Mouse (Mus musculus) ES-Bruce4 (cell line): Measurements from ENCODE around the gene Sbpl. TPM values are rescaled to one million over a fixed set of nuclear protein-coding genes. Genes with fewer than 3 reads are reported as not detected.
A peak's percentile ranks its signal among the peaks of the same experiment; 100 is the strongest.

ENCODE experiments used
- H3K27ac ChIP-seq: 2 replicates; pipeline ENCODE4 v1.5.1; 2012; ENCODE audit warnings: low read length, inconsistent platforms; ENCODE audit not compliant: insufficient read depth
- H3K27me3 ChIP-seq: 2 replicates; pipeline ENCODE4 v1.6.1; 2012; ENCODE audit warnings: mild to moderate bottlenecking, low read length, inconsistent platforms; ENCODE audit not compliant: control insufficient read depth, poor library complexity, insufficient read depth, severe bottlenecking
- H3K36me3 ChIP-seq: 2 replicates; pipeline ENCODE4 v1.6.1; 2012; ENCODE audit warnings: inconsistent platforms, mild to moderate bottlenecking, low read length, moderate library complexity; ENCODE audit not compliant: control insufficient read depth, poor library complexity, insufficient read depth, severe bottlenecking
- H3K4me1 ChIP-seq: one replicate; pipeline ENCODE4 v1.8.1; 2011; ENCODE audit warnings: low read length; ENCODE audit not compliant: control insufficient read depth, insufficient read depth
- H3K4me3 ChIP-seq: 2 replicates; pipeline ENCODE4 v1.5.1; 2011; ENCODE audit warnings: low read depth, mild to moderate bottlenecking, low read length
- H3K9ac ChIP-seq: 2 replicates; pipeline ENCODE4 v1.6.1; 2012; ENCODE audit warnings: low read depth, mild to moderate bottlenecking, inconsistent platforms; ENCODE audit not compliant: poor library complexity, severe bottlenecking
- H3K9me3 ChIP-seq: replicated peaks from 2 replicates; pipeline ENCODE4 v1.6.1; 2012; ENCODE audit warnings: mild to moderate bottlenecking, low read length, inconsistent platforms; ENCODE audit not compliant: control insufficient read depth, poor library complexity, insufficient read depth, severe bottlenecking
- CTCF ChIP-seq: IDR thresholded peaks from one replicate; pipeline ENCODE4 v1.8.1; 2011; ENCODE audit warnings: low read depth, low read length
- EP300 ChIP-seq: IDR thresholded peaks from 2 replicates; pipeline ENCODE4 v1.6.1; 2011; ENCODE audit warnings: low read depth, low read length; ENCODE audit not compliant: insufficient read depth
- POLR2A ChIP-seq: IDR thresholded peaks from one replicate; pipeline ENCODE4 v1.8.1; 2011; ENCODE audit warnings: low read length; ENCODE audit not compliant: insufficient read depth
- polyA plus RNA-seq: library from polyadenylated mRNA; stranded (reverse); fragments of >200 nt; gene quantifications from 2 replicates; pipeline ENCODE4 v1.2.4, GENCODE M21; 2011; ENCODE audit warnings: low read depth; ENCODE audit not compliant: missing spikeins, insufficient read depth, insufficient read length

Sbpl gene
- polyA plus RNA-seq, 1 experiment: not detected

DNA sequence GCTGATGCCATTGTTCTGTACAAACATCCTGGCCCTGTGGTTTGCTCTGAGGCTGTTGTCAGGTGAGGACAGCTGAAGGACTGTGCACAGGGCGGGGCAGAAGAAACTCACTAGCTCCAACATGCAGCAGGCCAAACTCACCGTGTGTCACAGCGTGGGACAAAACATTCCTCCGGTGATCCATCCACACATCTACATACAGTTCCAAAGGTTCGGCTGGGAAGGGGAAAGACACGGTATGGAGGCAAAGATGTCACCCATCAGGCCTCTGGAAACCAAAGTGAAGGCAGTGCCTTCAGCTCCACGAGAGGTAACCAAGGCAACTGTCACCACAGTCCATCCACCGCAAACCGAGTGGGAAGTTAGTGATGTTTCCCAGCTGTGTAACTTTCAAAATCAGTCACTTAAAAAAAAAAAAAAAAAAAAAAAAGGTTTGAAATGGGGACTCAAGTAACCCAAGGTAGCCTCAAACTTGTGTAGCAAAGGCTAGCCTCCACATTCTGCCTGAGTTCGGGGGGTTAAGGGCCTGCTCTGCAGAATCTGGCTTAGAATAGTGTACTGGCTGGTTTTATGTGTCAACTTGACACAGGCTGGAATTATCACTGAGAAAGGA lies 25.3 kb upstream of the Sbpl start, which contains the start of gene Prss30:
Gene Prss30, minus strand, starts transcription at position 270 of the 613 bp plus-strand sequence.
- no peak within 1 kb of the TSS for H3K9ac ChIP-seq
- TF ChIP-seq EP300 (no peak), POLR2A (no peak), CTCF (no peak)
- H3K9me3 ChIP-seq: no peaks in the 10 kb centered on the region
- H3K36me3 ChIP-seq: no peaks in the 10 kb centered on the region
- H3K27me3 ChIP-seq: no peaks in the 10 kb centered on the region
- no peaks in the 10 kb centered on the region for H3K4me1 ChIP-seq
- H3K27ac ChIP-seq: no peak within 1 kb of the TSS
- no peak within 1 kb of the TSS for H3K4me3 ChIP-seq

DNA sequence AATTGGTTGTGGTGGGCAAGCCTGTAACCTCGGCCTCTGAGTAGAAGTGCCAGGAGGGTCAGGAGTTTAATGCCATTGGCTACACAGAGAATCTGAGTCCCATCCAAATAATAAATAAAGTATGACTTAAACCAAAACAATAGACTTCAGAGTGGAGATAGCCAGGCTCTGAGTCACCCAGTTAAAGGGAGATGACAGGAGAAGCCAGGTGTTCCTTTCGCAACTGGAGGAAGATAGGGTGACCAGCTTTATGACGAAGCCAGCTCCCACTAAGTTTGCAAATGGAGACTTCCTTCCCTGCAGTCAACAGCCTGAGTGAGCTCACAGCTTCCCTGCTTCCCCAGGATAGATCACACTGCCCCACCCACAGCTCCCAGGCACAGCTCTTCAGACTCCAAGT lies 24.4 kb upstream of the Sbpl start:
- Histone ChIP-seq H3K9ac (no peak overlapping the region), H3K4me3 (no peak overlapping the region), H3K9me3 (no peaks in the 10 kb centered on the region), H3K27me3 (no peaks in the 10 kb centered on the region), H3K36me3 (no peaks in the 10 kb centered on the region), H3K4me1 (no peaks in the 10 kb centered on the region), H3K27ac (no peak overlapping the region)
- TF ChIP-seq EP300 (no peak), POLR2A (no peak), CTCF (no peak)

DNA sequence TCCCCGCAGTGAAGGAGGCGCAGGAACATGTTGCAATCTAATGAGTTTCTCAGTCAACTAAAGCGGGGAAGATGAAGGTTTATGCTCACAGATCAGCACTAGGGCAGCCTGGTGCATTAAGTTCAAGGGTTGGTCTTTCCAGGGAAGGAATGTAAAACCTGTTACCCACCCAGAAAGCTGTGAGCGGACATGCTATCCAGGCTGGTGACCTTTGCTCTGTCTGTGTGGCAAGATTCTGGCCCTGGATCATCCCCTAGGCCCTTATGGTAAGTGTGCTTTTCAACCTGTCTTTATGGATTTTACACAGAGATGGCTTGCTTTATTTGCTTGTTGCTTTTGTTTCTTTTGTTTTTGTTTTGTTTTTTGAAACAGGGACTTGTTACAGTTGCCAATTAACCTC lies 21.6 kb upstream of the Sbpl start:
- no peaks in the 10 kb centered on the region for H3K4me1 ChIP-seq
- no peaks in the 10 kb centered on the region for H3K27me3 ChIP-seq

DNA sequence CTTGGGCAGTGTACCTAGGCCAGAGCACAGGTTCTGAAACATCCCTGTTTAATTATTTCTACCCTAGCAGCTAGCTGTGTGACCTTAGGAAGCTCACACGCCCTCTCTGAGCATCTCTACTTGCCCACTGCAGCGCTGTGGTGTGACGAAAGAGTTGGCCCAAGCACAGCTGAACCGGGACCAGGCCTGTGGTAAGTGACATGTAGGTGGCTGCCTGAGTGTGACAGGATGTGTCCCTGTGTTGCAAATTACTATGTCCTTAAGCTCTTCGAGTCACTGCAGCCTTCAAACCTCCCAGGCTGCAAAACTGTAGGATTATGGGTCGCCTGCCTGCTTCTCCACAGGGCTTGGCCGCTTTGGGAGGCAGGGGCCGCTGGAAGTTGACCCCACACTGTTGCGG lies 16.2 kb upstream of the Sbpl start:
- TF ChIP-seq POLR2A (no peak), EP300 (no peak), CTCF (no peak)
- H3K4me3 ChIP-seq: no peak overlapping the region
- H3K27ac ChIP-seq: no peak overlapping the region
- no peaks in the 10 kb centered on the region for H3K9me3 ChIP-seq
- H3K9ac ChIP-seq: no peak overlapping the region
- H3K36me3 ChIP-seq: no peaks in the 10 kb centered on the region
- H3K4me1 ChIP-seq: no peaks in the 10 kb centered on the region
- no peaks in the 10 kb centered on the region for H3K27me3 ChIP-seq

More for the DNA sequence above, 21.6 kb upstream of the Sbpl start:
- no peak overlapping the region for H3K27ac ChIP-seq
- no peaks in the 10 kb centered on the region for H3K36me3 ChIP-seq
- H3K9me3 ChIP-seq: no peaks in the 10 kb centered on the region
- H3K4me3 ChIP-seq: no peak overlapping the region
- TF ChIP-seq EP300: no peak
- TF ChIP-seq CTCF: no peak
- H3K9ac ChIP-seq: no peak overlapping the region

DNA sequence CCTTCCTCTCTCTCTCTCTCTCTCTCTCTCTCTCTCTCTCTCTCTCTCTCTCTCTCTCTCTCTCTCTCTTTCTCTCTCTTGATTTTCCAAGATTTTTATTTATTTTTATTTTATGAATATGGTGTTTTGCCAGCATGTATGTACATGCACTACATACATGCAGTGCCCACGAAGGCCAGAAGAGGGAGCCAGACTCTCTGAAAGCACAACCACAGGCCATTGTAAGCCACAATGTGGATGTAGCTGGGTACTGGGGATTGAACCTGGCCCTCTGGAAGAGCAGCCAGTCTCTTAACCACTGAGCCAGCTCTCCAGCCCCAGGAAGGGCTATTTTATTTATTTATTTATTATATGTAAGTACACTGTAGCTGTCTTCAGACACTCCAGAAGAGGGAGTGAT lies 14.2 kb upstream of the Sbpl start:
- Histone ChIP-seq H3K9ac (no peak overlapping the region), H3K9me3 (no peaks in the 10 kb centered on the region), H3K4me3 (no peak overlapping the region), H3K27me3 (no peaks in the 10 kb centered on the region), H3K4me1 (no peaks in the 10 kb centered on the region), H3K36me3 (no peaks in the 10 kb centered on the region), H3K27ac (no peak overlapping the region)
- TF ChIP-seq CTCF (peak; percentile 93), POLR2A (no peak)

DNA sequence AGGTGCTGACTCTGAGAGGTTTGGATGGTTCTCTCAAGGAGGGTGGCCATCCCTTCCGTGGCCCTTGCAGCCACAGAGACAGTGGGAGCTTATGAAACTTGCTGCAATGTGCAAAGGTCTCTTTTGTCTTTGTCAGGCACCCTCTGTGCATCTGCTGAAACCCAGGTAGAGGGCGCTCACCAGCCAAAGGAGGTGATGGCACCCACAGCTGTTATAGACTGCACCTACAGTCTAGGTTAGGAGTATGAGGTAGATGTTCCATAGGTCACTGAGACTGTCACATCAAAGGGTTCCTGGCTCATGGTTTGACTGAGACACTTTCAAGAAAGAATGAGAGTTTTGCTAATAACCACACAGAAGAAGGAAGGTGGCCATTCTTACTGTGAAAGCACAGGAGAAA lies 13.7 kb upstream of the Sbpl start:
- Histone ChIP-seq H3K27me3 (no peaks in the 10 kb centered on the region), H3K9ac (no peak overlapping the region), H3K27ac (no peak overlapping the region), H3K4me3 (no peak overlapping the region), H3K4me1 (no peaks in the 10 kb centered on the region), H3K36me3 (no peaks in the 10 kb centered on the region), H3K9me3 (no peaks in the 10 kb centered on the region)
- no peak for TF ChIP-seq EP300
- TF ChIP-seq CTCF: peak; percentile 57
